Mouse (Mus musculus): ENCODE measurements around the gene Atf6b.

The Atf6b gene

DNA sequence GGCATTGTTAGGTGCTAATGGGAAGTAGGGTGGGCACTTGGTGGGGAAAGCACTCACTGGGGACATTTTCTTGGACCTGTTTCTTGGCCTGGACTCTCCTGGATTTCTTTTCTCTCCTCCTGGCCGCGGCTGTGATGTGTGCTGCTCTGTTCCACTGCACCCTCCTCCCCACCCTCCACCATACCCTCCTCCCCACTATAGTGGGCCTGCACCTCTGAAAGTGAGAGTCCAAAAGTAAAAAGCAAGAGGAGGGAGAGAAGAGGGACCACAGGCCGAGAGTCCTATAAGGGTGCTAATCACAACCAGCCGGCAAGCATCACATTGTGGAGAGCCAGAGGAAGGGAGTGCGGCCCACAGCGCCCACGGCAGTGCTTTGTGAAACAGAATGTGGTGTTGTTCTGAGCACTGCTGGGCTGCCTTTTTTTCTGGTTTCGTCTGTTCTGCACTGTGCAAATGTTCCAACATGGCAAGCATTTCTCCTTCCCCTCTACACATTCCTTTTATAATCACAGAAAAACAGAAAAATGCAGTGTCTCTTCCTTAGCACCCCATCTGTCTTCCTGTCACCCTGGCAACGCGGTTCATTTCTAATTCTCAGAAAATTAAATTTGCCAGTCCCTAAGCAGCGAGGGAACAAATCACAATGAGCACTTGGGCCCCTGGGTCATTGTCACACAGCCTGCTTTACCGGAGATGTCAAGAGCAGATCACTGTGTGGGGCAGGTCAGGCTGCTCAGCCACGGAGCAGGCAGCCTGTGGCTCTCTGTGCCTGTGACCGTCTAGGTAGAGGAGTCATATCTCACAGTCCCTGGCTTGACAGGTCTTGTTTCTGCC, 52.8 kb downstream of the Atf6b start:
- DNase-seq (ENCODE audit: low read depth, low spot score) = peak; percentile 34

DNA sequence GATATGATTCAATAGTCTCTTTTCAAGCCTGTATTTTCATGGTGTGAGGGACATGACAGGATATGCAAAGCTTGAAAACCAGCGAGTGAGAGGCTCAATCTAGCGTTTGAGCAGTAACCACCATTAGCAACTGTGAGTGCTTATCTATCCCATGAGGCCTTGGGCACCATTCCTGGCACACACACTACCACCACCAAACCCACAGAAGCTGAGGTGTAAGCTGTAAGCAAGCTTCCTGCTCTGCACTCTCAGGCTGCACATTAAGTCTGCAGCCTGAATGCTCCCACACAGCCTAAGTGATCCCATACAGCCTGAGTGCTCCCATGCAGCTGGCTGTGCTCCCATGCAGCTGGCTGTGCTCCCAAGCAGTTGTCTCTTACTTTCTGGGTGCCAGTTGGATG, 53.7 kb downstream of the Atf6b start:
- no peak for DNase-seq (ENCODE audit: low read depth, low spot score)

Data from forelimb bud, embryonic 11.5 days (tissue).